Mouse (Mus musculus): Measurements from ENCODE around the gene Taar7f. TPM values are rescaled to one million over a fixed set of nuclear protein-coding genes. Genes with fewer than 3 reads are reported as not detected.
A peak's percentile ranks its signal among the peaks of the same experiment; 100 is the strongest.
"Not testable (repeated sequence)": the region's sequence is repeated elsewhere in the genome, so short reads cannot be mapped to it uniquely, and the experiment has no call there.

Gene Taar7f
- total and polyA plus RNA-seq, 3 experiments, result not detected

DNA sequence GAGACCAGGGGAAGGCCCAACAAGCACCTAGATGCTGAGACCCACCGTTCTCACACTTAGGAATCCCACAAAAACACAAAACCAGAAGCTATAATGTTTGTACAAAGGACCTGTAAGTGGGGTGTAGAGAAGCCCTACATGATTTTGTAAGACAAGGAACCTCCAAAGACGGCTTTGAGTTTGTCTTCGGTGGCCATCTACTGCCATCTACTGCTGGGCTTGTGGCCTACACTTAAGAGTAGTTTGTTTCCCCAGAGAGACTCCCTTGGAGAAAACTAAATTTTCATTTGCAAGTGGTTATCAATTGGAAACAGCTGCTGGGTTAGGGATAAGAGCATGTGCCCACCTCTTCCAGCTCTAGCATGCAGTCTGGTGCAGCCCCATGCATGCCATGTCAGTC is 30.9 kb downstream of the Taar7f start:
- no peaks in the 10 kb centered on the region for H3K4me1 ChIP-seq (ENCODE audit: control insufficient read depth, insufficient read depth, low read length)
- no peak overlapping the region for H3K27ac ChIP-seq
- intact Hi-C loops (cut with DNase I), result loop anchor here (2.0 kb wide), 1 partner anchor 101 kb away; no protein-coding TSS in a partner anchor
- TF ChIP-seq CTCF (IDR thresholded peaks at IDR 0.05) (peak; percentile 73), EP300 (IDR thresholded peaks at IDR 0.05; ENCODE audit: insufficient read depth, low read depth, low read length) (no peak)
- H3K4me3 ChIP-seq, result no peak overlapping the region
- H3K27me3 ChIP-seq (ENCODE audit: control insufficient read depth, insufficient read depth, low read length), result no peaks in the 10 kb centered on the region
- H3K79me2 ChIP-seq (replicated peaks; ENCODE audit: control insufficient read depth, insufficient read depth, low read length), result no peaks in the 10 kb centered on the region
- no peak overlapping the region for H3K9ac ChIP-seq (ENCODE audit: low read depth, low read length)
- no peaks in the 10 kb centered on the region for H3K36me3 ChIP-seq (ENCODE audit: control insufficient read depth, insufficient read depth, low read length)
- peak; percentile 15 to 32 for DNase-seq
- WGBS, result 43% methylated on average over 3 of the region's 3 CpGs

DNA sequence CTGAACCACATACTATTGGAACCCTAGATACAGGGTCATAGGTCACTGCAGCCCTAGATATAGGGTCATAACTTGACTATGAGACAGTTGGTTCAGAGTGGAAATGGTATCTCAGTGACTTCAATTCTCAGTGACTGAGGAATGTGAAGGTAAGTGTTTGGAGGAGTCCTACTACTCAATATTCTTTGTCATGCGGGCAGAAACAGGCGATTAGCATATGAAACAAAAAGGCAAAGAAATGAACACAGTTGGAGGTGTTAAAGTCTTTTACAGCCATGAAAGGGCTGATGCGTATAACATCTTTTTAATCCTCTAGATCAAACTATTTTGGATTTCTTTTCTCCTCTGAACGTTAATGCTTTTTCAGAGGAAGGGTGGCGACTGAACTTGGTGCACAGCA is 36.6 kb downstream of the Taar7f start:
- Histone ChIP-seq H3K79me2 (replicated peaks; ENCODE audit: control insufficient read depth, insufficient read depth, low read length) (no peaks in the 10 kb centered on the region), H3K27me3 (ENCODE audit: control insufficient read depth, insufficient read depth, low read length) (no peaks in the 10 kb centered on the region), H3K4me1 (ENCODE audit: control insufficient read depth, insufficient read depth, low read length) (no peaks in the 10 kb centered on the region; the same call in 1 of the 2 replicates), H3K9ac (ENCODE audit: low read depth, low read length) (no peak overlapping the region), H3K27ac (no peak overlapping the region), H3K36me3 (ENCODE audit: control insufficient read depth, insufficient read depth, low read length) (no peaks in the 10 kb centered on the region), H3K4me3 (no peak overlapping the region)
- 76% methylated on average over 5 of the region's 5 CpGs for WGBS
- no peak for DNase-seq
- intact Hi-C loops (cut with DNase I), result no loop called here
- TF ChIP-seq CTCF (IDR thresholded peaks at IDR 0.05) (no peak), EP300 (IDR thresholded peaks at IDR 0.05; ENCODE audit: insufficient read depth, low read depth, low read length) (no peak), POLR2A (IDR thresholded peaks at IDR 0.05; ENCODE audit: insufficient read depth, low read depth, low read length) (no peak)

DNA sequence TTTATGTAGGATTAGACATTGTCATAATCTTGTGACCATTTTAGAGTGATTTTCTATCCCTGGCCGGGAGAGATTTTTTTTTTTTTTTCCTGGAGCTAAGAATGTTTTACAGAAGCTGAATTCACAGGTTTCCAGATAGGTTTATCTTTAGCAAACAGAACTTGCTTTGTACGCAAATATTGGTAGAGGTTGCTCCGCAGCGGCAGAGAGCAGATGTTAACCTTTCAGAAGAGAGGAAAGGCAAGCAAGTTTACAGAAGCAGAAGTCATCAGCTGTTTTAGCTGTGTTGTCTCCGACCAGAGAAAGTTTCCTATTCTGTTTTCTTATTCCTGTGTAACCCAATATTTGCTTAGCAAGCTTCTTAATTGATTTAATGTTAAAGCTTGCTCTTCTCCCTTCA is 37.2 kb downstream of the Taar7f start:
- Histone ChIP-seq H3K4me3 (no peak overlapping the region), H3K27me3 (ENCODE audit: control insufficient read depth, insufficient read depth, low read length) (no peaks in the 10 kb centered on the region), H3K27ac (no peak overlapping the region), H3K36me3 (ENCODE audit: control insufficient read depth, insufficient read depth, low read length) (no peaks in the 10 kb centered on the region), H3K9ac (ENCODE audit: low read depth, low read length) (no peak overlapping the region), H3K4me1 (ENCODE audit: control insufficient read depth, insufficient read depth, low read length) (no peaks in the 10 kb centered on the region; the same call in 1 of the 2 replicates), H3K79me2 (replicated peaks; ENCODE audit: control insufficient read depth, insufficient read depth, low read length) (no peaks in the 10 kb centered on the region)
- 53% methylated on average over 5 of the region's 5 CpGs for WGBS
- no peak for DNase-seq
- intact Hi-C loops (cut with DNase I), result no loop called here
- TF ChIP-seq EP300 (IDR thresholded peaks at IDR 0.05; ENCODE audit: insufficient read depth, low read depth, low read length) (no peak), CTCF (IDR thresholded peaks at IDR 0.05) (no peak), POLR2A (IDR thresholded peaks at IDR 0.05; ENCODE audit: insufficient read depth, low read depth, low read length) (no peak)

DNA sequence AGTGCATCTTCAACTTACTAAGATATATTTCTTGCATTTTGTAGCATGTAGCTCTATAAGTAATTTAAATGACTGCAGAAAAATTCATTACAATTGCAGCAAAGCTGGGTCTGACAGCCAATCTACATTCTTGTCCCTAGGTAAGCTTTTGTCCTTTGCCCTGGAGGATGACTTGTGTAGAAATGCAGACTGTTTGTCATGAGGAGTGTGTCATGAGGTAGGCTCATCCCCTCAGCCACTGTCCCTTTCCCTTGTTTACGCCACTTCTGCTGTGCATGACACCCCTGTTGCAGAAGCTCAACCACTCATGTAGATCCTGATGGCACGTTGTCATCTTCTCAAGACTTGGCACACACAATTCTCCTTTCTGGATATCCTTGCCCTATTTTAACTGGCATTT is 37.9 kb downstream of the Taar7f start:
- H3K9ac ChIP-seq (ENCODE audit: low read depth, low read length), result no peak overlapping the region
- intact Hi-C loops (cut with DNase I), result no loop called here
- WGBS, result 77% methylated on average over 2 of the region's 2 CpGs
- H3K79me2 ChIP-seq (replicated peaks; ENCODE audit: control insufficient read depth, insufficient read depth, low read length), result no peaks in the 10 kb centered on the region
- H3K4me3 ChIP-seq, result no peak overlapping the region
- H3K4me1 ChIP-seq (ENCODE audit: control insufficient read depth, insufficient read depth, low read length), result no peaks in the 10 kb centered on the region; the same call in 1 of the 2 replicates
- no peak for DNase-seq
- H3K36me3 ChIP-seq (ENCODE audit: control insufficient read depth, insufficient read depth, low read length), result no peaks in the 10 kb centered on the region
- H3K27me3 ChIP-seq (ENCODE audit: control insufficient read depth, insufficient read depth, low read length), result no peaks in the 10 kb centered on the region
- TF ChIP-seq EP300 (IDR thresholded peaks at IDR 0.05; ENCODE audit: insufficient read depth, low read depth, low read length), result no peak
- TF ChIP-seq CTCF (IDR thresholded peaks at IDR 0.05), result no peak
- no peak for TF ChIP-seq POLR2A (IDR thresholded peaks at IDR 0.05; ENCODE audit: insufficient read depth, low read depth, low read length)
- no peak overlapping the region for H3K27ac ChIP-seq

DNA sequence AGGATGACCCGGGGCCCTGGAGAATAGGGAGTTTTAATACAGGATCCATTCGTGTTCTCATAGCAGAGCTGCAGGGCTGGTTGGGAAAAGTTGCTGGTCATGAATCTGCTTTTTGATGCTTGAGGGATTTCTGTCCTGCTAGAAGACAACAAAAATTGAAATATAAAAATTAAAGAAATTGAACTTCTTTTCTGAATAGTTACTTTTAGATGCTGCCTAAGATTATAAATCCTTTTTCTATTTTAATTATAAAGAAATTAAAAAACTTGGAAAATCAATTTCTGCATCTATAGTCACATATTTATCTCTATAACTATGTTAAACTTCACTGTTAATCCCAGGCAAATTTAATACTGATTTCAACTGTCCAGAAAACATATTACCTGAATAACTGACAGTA is 42.9 kb downstream of the Taar7f start, which contains the start of gene Taar8b:
TSS of gene Taar8b (minus strand) at position 101 of the 400 bp plus-strand sequence.
- 56% methylated on average over 2 of the region's 2 CpGs for WGBS
- intact Hi-C loops (cut with DNase I), result no loop called here

DNA sequence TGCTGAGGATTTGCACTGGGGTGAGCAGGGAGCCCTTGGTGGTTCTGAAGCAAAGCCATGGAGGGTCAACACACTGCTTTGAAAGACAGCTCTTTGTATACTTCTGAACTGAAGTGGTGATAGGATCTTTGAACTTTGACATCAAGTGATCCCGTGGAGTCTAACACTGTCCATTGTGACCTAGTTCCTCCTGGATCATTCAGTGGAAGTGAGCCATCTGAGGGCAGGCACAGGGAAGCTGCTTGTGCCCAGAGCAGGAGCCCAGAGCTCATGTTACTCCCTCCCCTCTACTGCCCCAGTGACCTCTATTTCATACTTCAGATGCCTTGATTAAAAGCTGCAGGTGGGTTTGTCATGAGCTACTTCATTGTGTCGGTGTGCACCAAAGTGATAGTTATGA is 47.7 kb downstream of the Taar7f start:
- WGBS, result 69% methylated on average over 2 of the region's 2 CpGs
- H3K36me3 ChIP-seq (ENCODE audit: control insufficient read depth, insufficient read depth, low read length); H3K79me2 ChIP-seq (replicated peaks; ENCODE audit: control insufficient read depth, insufficient read depth, low read length); intact Hi-C loops (cut with DNase I); H3K27ac ChIP-seq; H3K4me3 ChIP-seq; H3K9ac ChIP-seq (ENCODE audit: low read depth, low read length); H3K4me1 ChIP-seq (ENCODE audit: control insufficient read depth, insufficient read depth, low read length); DNase-seq; H3K27me3 ChIP-seq (ENCODE audit: control insufficient read depth, insufficient read depth, low read length): not testable (repeated sequence)

More for the DNA sequence above, 42.9 kb downstream of the Taar7f start, which contains the start of gene Taar8b:
- H3K4me1 ChIP-seq (ENCODE audit: control insufficient read depth, insufficient read depth, low read length), result no peaks in the 10 kb centered on the region; the same call in 1 of the 2 replicates
- no peaks in the 10 kb centered on the region for H3K79me2 ChIP-seq (replicated peaks; ENCODE audit: control insufficient read depth, insufficient read depth, low read length)
- H3K27me3 ChIP-seq (ENCODE audit: control insufficient read depth, insufficient read depth, low read length), result no peaks in the 10 kb centered on the region
- no peaks in the 10 kb centered on the region for H3K36me3 ChIP-seq (ENCODE audit: control insufficient read depth, insufficient read depth, low read length)
- TF ChIP-seq CTCF (IDR thresholded peaks at IDR 0.05) (no peak), EP300 (IDR thresholded peaks at IDR 0.05; ENCODE audit: insufficient read depth, low read depth, low read length) (no peak), POLR2A (IDR thresholded peaks at IDR 0.05; ENCODE audit: insufficient read depth, low read depth, low read length) (no peak)
- no peak within 1 kb of the TSS for H3K27ac ChIP-seq
- DNase-seq, result no peak
- no peak within 1 kb of the TSS for H3K9ac ChIP-seq (ENCODE audit: low read depth, low read length)
- H3K4me3 ChIP-seq, result no peak within 1 kb of the TSS

Other genes with a start within 250 kb of the Taar7f start
- not detected for gene Vnn3, start 198.0 kb upstream of the Taar7f start, total RNA-seq (2021)
- gene Vnn3, start 198.0 kb upstream of the Taar7f start, polyA plus RNA-seq (2012; rRNA removed), result 0.26 and 0.33 TPM in 2 replicates
- under 1 TPM; 0.30 to 0.31 TPM for gene Vnn1, start 154.8 kb upstream of the Taar7f start, total RNA-seq (2021)
- 0.62 and 0.67 TPM in 2 replicates for gene Vnn1, start 154.8 kb upstream of the Taar7f start, polyA plus RNA-seq (2012; rRNA removed)
- not detected for gene Taar1, start 129.2 kb upstream of the Taar7f start, total RNA-seq (2021)
- not detected in 2 replicates for gene Taar1, start 129.2 kb upstream of the Taar7f start, polyA plus RNA-seq (2012; rRNA removed)
- not detected for gene Taar2, start 110.9 kb upstream of the Taar7f start, total RNA-seq (2021)
- not detected in 2 replicates for gene Taar2, start 110.9 kb upstream of the Taar7f start, polyA plus RNA-seq (2012; rRNA removed)
- gene Taar3, start 100.0 kb upstream of the Taar7f start, total RNA-seq (2021), result not detected
- gene Taar3, start 100.0 kb upstream of the Taar7f start, polyA plus RNA-seq (2012; rRNA removed), result not detected in 2 replicates
- not detected for gene Taar4, start 89.0 kb upstream of the Taar7f start, total RNA-seq (2021)
- gene Taar4, start 89.0 kb upstream of the Taar7f start, polyA plus RNA-seq (2012; rRNA removed), result not detected in 2 replicates
- gene Taar5, start 78.8 kb upstream of the Taar7f start, total RNA-seq (2021), result not detected
- not detected in 2 replicates for gene Taar5, start 78.8 kb upstream of the Taar7f start, polyA plus RNA-seq (2012; rRNA removed)
- not detected for gene Taar6, start 63.9 kb upstream of the Taar7f start, total RNA-seq (2021)
- gene Taar6, start 63.9 kb upstream of the Taar7f start, polyA plus RNA-seq (2012; rRNA removed), result not detected in 2 replicates
- not detected for gene Taar7a, start 56.0 kb upstream of the Taar7f start, total RNA-seq (2021)
- gene Taar7a, start 56.0 kb upstream of the Taar7f start, polyA plus RNA-seq (2012; rRNA removed), result not detected in 2 replicates
- not detected for gene Taar7b, start 49.6 kb upstream of the Taar7f start, total RNA-seq (2021)
- not detected in 2 replicates for gene Taar7b, start 49.6 kb upstream of the Taar7f start, polyA plus RNA-seq (2012; rRNA removed)
- not detected for gene Taar7d, start 22.3 kb upstream of the Taar7f start, total RNA-seq (2021)
- gene Taar7d, start 22.3 kb upstream of the Taar7f start, polyA plus RNA-seq (2012; rRNA removed), result not detected in 2 replicates
- not detected for gene Taar7e, start 11.9 kb upstream of the Taar7f start, total RNA-seq (2021)
- not detected in 2 replicates for gene Taar7e, start 11.9 kb upstream of the Taar7f start, polyA plus RNA-seq (2012; rRNA removed)
- gene Taar8a, start 27.0 kb downstream of the Taar7f start, total RNA-seq (2021), result not detected
- not detected in 2 replicates for gene Taar8a, start 27.0 kb downstream of the Taar7f start, polyA plus RNA-seq (2012; rRNA removed)
- gene Taar8b, start 42.8 kb downstream of the Taar7f start, total RNA-seq (2021), result not detected
- not detected in 2 replicates for gene Taar8b, start 42.8 kb downstream of the Taar7f start, polyA plus RNA-seq (2012; rRNA removed)
- gene Taar8c, start 52.4 kb downstream of the Taar7f start, total RNA-seq (2021), result not detected
- gene Taar8c, start 52.4 kb downstream of the Taar7f start, polyA plus RNA-seq (2012; rRNA removed), result not detected in 2 replicates
- gene Taar9, start 60.0 kb downstream of the Taar7f start, total RNA-seq (2021), result not detected
- not detected in 2 replicates for gene Taar9, start 60.0 kb downstream of the Taar7f start, polyA plus RNA-seq (2012; rRNA removed)
- 10 to 100 TPM; 45.9 to 56.5 TPM for gene Stx7, start 99.8 kb downstream of the Taar7f start, total RNA-seq (2021)
- 40.9 and 48.2 TPM in 2 replicates for gene Stx7, start 99.8 kb downstream of the Taar7f start, polyA plus RNA-seq (2012; rRNA removed)
- gene Moxd1, start 174.0 kb downstream of the Taar7f start, total RNA-seq (2021), result under 1 TPM; 0.32 to 0.50 TPM
- 0.53 and 1.3 TPM in 2 replicates for gene Moxd1, start 174.0 kb downstream of the Taar7f start, polyA plus RNA-seq (2012; rRNA removed)

Measured in heart, adult 2 months (tissue).